In genomic region chr11:4336693-4337283, GRCm38 (mm10) we compare ENCODE assay signal across 29 mouse cellular contexts.
A peak's percentile ranks its signal among the peaks of the same experiment; 100 is the strongest.
DNase-seq lines count a peak whose midpoint lies in the region; ATAC-seq and TF ChIP-seq lines count a peak whose summit lies in the region.
"Had no signal": no experiment of that assay in that cellular context is flagged by ENCODE, and none has a peak within 500 bp of the region (broad histone marks: within the 10 kb centered on the region; RNA-seq: fewer than 3 reads in every experiment).

No protein-coding gene starts in this region.

- no peaks in the 10 kb centered on the region for H3K79me2 ChIP-seq in CH12.LX (replicated peaks; ENCODE audit: control insufficient read depth, extremely low read depth, insufficient read depth, poor library complexity, severe bottlenecking)

- in situ Hi-C loops in CH12.LX (cut with MboI; ENCODE audit: low pct_ligation_motif_present, low pct_unique_long_range_greater_than_20kb, low sequenced_read_pairs): no loop called here

- no peak overlapping the region for H3K9ac ChIP-seq in CH12.LX (ENCODE audit: insufficient read depth, low read depth)
- H3K9ac ChIP-seq: forebrain, embryonic 15.5 days; intestine, embryonic 15.5 days; liver, embryonic 12.5 days; liver, postnatal 0 days; neural tube, embryonic 12.5 days had no signal

- DNase-seq in heart, adult 11 months: peak; percentile 79
- DNase-seq in heart, postnatal 10 days: no peak
- DNase-seq in CH12.LX (ENCODE audit: extremely low read depth): no peak
- DNase-seq in kidney, adult 9 months: no peak
- DNase-seq in layer of hippocampus, adult 11-12 months (ENCODE audit: low spot score): no peak
- DNase-seq: adrenal gland, adult 2 months; adrenal gland, postnatal 36 days; cerebellum, adult 18-20 months; cerebellum, postnatal 25 days; gastrocnemius, adult 2 months; gastrocnemius, postnatal 36 days; kidney, adult 2 months; kidney, postnatal 4 days; layer of hippocampus, postnatal 36 days; left cerebral cortex, postnatal 4 days; liver, postnatal 0 days; right cerebral cortex, adult 18-20 months had no signal

- H3K4me3 ChIP-seq in CH12.LX (replicated peaks in 1 of 3; ENCODE audit: low read depth in 2 of 3, low read length in 2 of 3, poor library complexity in 1 of 3): no peak overlapping the region
- H3K4me3 ChIP-seq: forebrain, embryonic 15.5 days; gastrocnemius, adult 2 months; intestine, embryonic 15.5 days; liver, embryonic 12.5 days; neural tube, embryonic 12.5 days had no signal

- peaks cover 12 to 39% of the 10 kb centered on the region in 2 experiments for H3K4me1 ChIP-seq in CH12.LX (ENCODE audit: control insufficient read depth in 1 of 2, insufficient read depth in 2 of 2)
- H3K4me1 ChIP-seq: intestine, embryonic 15.5 days; neural tube, embryonic 12.5 days had no signal

- H3K9me3 ChIP-seq in CH12.LX (replicated peaks; ENCODE audit: low read length): no peaks in the 10 kb centered on the region
- H3K9me3 ChIP-seq: forebrain, embryonic 15.5 days; intestine, embryonic 15.5 days; liver, embryonic 12.5 days; neural tube, embryonic 12.5 days had no signal

- dilution Hi-C loops in CH12.LX (cut with MboI; ENCODE audit: extremely low pct_ligation_motif_present, extremely low pct_unique_long_range_greater_than_20kb, low sequenced_read_pairs): no loop called here

- no peak for TF ChIP-seq POLR2A in CH12.LX (IDR thresholded peaks at IDR 0.05; ENCODE audit: low read depth, low read length)

- H3K27me3 ChIP-seq in CH12.LX (replicated peaks): no peaks in the 10 kb centered on the region
- H3K27me3 ChIP-seq: forebrain, embryonic 15.5 days; intestine, embryonic 15.5 days; liver, embryonic 12.5 days; neural tube, embryonic 12.5 days had no signal

- no peak overlapping the region for H3K4me2 ChIP-seq in CH12.LX (ENCODE audit: insufficient read depth, low read depth, poor library complexity, severe bottlenecking)
- H3K4me2 ChIP-seq: forebrain, embryonic 15.5 days; intestine, embryonic 15.5 days; liver, embryonic 12.5 days; midbrain, embryonic 11.5 days; neural tube, embryonic 12.5 days had no signal

- no peak for TF ChIP-seq CTCF in CH12.LX (conservative IDR thresholded peaks at IDR 0.05 in 1 of 2, IDR thresholded peaks at IDR 0.05 in 1 of 2; ENCODE audit: low read depth in 2 of 2, low read length in 2 of 2)

- no peak for TF ChIP-seq RAD21 in CH12.LX (IDR thresholded peaks at IDR 0.05; ENCODE audit: low read depth, low read length)

- no peaks in the 10 kb centered on the region for H3K36me3 ChIP-seq in CH12.LX (replicated peaks in 1 of 2; ENCODE audit: control insufficient read depth in 1 of 2, insufficient read depth in 1 of 2, low read length in 1 of 2)
- H3K36me3 ChIP-seq: forebrain, embryonic 15.5 days; intestine, embryonic 15.5 days; liver, embryonic 12.5 days; neural tube, embryonic 12.5 days had no signal

- ATAC-seq in inflammation-experienced regulatory T-cells, adult 6 months: peak; percentile 25
- no peak for ATAC-seq in granulocyte monocyte progenitor cell, adult 5-6 weeks (replicated peaks; ENCODE audit: poor library complexity, severe bottlenecking)
- ATAC-seq: forebrain, embryonic 15.5 days; hindbrain, embryonic 16.5 days; intestine, embryonic 15.5 days; liver, embryonic 12.5 days; liver, postnatal 0 days; lung, postnatal 0 days; midbrain, embryonic 16.5 days had no signal

- intact Hi-C loops in heart, postnatal 10 days (cut with DNase I): no loop called here

- H3K27ac ChIP-seq in CH12.LX (ENCODE audit: insufficient read depth, low read depth): no peak overlapping the region
- H3K27ac ChIP-seq: forebrain, embryonic 15.5 days; gastrocnemius, adult 2 months; intestine, embryonic 15.5 days; kidney, postnatal 0 days; liver, embryonic 12.5 days; macrophage; neural tube, embryonic 12.5 days had no signal

- 0 out of 2 replicates have a peak, but pooled peaks have one; percentile 14 for TF ChIP-seq EP300 in CH12.LX (IDR thresholded peaks at IDR 0.05; ENCODE audit: low read length)

TF ChIP-seq in CH12.LX, 34 proteins besides CTCF, POLR2A, EP300 and RAD21:
- TF ChIP-seq MAFK (IDR thresholded peaks at IDR 0.05; ENCODE audit: insufficient replicate concordance, low read length) (peak; percentile 87), CHD1 (IDR thresholded peaks at IDR 0.05; ENCODE audit: low read depth, low read length) (no peak)
